In genomic region chr8:106774567-106775320, GRCm38 (mm10) we compare ENCODE assay signal across 14 mouse cellular contexts.
A peak's percentile ranks its signal among the peaks of the same experiment; 100 is the strongest.
DNase-seq lines count a peak whose midpoint lies in the region; ATAC-seq and TF ChIP-seq lines count a peak whose summit lies in the region.
"Had no signal": no experiment of that assay in that cellular context is flagged by ENCODE, and none has a peak within 500 bp of the region (broad histone marks: within the 10 kb centered on the region; RNA-seq: fewer than 3 reads in every experiment).

No protein-coding gene starts in this region.

- DNase-seq in hindbrain, embryonic 14.5 days (ENCODE audit: low spot score): peak; percentile 32
- DNase-seq in hindbrain, embryonic 11.5 days (ENCODE audit: low spot score): no peak
- DNase-seq in midbrain, embryonic 11.5 days (ENCODE audit: low spot score, missing footprints): peak; percentile 57
- no peak for DNase-seq in midbrain, embryonic 10.5 days (ENCODE audit: low spot score)
- DNase-seq in hindbrain, postnatal 0 days (ENCODE audit: low spot score): peak; percentile 37
- DNase-seq in lung, postnatal 4 days: no peak
- DNase-seq: lung, postnatal 10 days had no signal

- 0 out of 2 replicates have a peak, but pooled peaks cover 3% of the 10 kb centered on the region for H3K4me1 ChIP-seq in hindbrain, embryonic 14.5 days (replicated peaks; ENCODE audit: control insufficient read depth, insufficient read depth, low read length)
- no peaks in the 10 kb centered on the region for H3K4me1 ChIP-seq in hindbrain, embryonic 11.5 days (replicated peaks; ENCODE audit: control insufficient read depth, insufficient read depth, low read length)
- H3K4me1 ChIP-seq in midbrain, embryonic 11.5 days (ENCODE audit: control insufficient read depth, insufficient read depth, low read length): no peaks in the 10 kb centered on the region
- H3K4me1 ChIP-seq in midbrain, embryonic 10.5 days: no peaks in the 10 kb centered on the region
- H3K4me1 ChIP-seq in hindbrain, postnatal 0 days (ENCODE audit: insufficient read depth, low read length): no peaks in the 10 kb centered on the region
- H3K4me1 ChIP-seq in midbrain, embryonic 16.5 days (ENCODE audit: control insufficient read depth, insufficient read depth, low read length): 0 out of 2 replicates have a peak, but pooled peaks cover 3% of the 10 kb centered on the region
- H3K4me1 ChIP-seq: intestine, embryonic 15.5 days; midbrain, embryonic 12.5 days had no signal

- H3K27ac ChIP-seq in hindbrain, embryonic 14.5 days: peak overlapping the region; percentile 62
- no peak overlapping the region for H3K27ac ChIP-seq in hindbrain, embryonic 11.5 days (ENCODE audit: low read depth, low read length)
- no peak overlapping the region for H3K27ac ChIP-seq in midbrain, embryonic 11.5 days (ENCODE audit: low read depth, low read length)
- no peak overlapping the region for H3K27ac ChIP-seq in midbrain, embryonic 10.5 days (replicated peaks)
- H3K27ac ChIP-seq in hindbrain, postnatal 0 days: peak overlapping the region; percentile 20; the same call in 1 of the 2 replicates
- peak overlapping the region; percentile 55 for H3K27ac ChIP-seq in midbrain, embryonic 16.5 days (ENCODE audit: low read length)
- H3K27ac ChIP-seq: embryonic facial prominence, embryonic 13.5 days; intestine, embryonic 15.5 days; midbrain, embryonic 12.5 days had no signal

- no peak overlapping the region for H3K9ac ChIP-seq in hindbrain, embryonic 14.5 days
- H3K9ac ChIP-seq in hindbrain, embryonic 11.5 days (ENCODE audit: low read depth, low read length): no peak overlapping the region
- no peak overlapping the region for H3K9ac ChIP-seq in midbrain, embryonic 11.5 days (ENCODE audit: low read length)
- H3K9ac ChIP-seq in hindbrain, postnatal 0 days (replicated peaks; ENCODE audit: low read length): no peak overlapping the region
- no peak overlapping the region for H3K9ac ChIP-seq in midbrain, embryonic 16.5 days (ENCODE audit: low read depth, low read length)
- H3K9ac ChIP-seq: embryonic facial prominence, embryonic 13.5 days; intestine, embryonic 15.5 days; midbrain, embryonic 12.5 days had no signal

- no peaks in the 10 kb centered on the region for H3K9me3 ChIP-seq in hindbrain, embryonic 14.5 days (ENCODE audit: control insufficient read depth, low read length)
- H3K9me3 ChIP-seq in hindbrain, embryonic 11.5 days (ENCODE audit: control insufficient read depth, low read length): no peaks in the 10 kb centered on the region
- H3K9me3 ChIP-seq in midbrain, embryonic 11.5 days (ENCODE audit: control insufficient read depth, low read length): no peaks in the 10 kb centered on the region
- no peaks in the 10 kb centered on the region for H3K9me3 ChIP-seq in midbrain, embryonic 10.5 days (replicated peaks)
- H3K9me3 ChIP-seq in hindbrain, postnatal 0 days (ENCODE audit: low read length): no peaks in the 10 kb centered on the region
- H3K9me3 ChIP-seq in midbrain, embryonic 16.5 days (replicated peaks; ENCODE audit: control insufficient read depth, low read length, poor library complexity, severe bottlenecking): no peaks in the 10 kb centered on the region
- H3K9me3 ChIP-seq: embryonic facial prominence, embryonic 13.5 days; intestine, embryonic 15.5 days; midbrain, embryonic 12.5 days had no signal

- no peaks in the 10 kb centered on the region for H3K27me3 ChIP-seq in hindbrain, embryonic 14.5 days (ENCODE audit: control insufficient read depth, insufficient read depth, low read length)
- no peaks in the 10 kb centered on the region for H3K27me3 ChIP-seq in hindbrain, embryonic 11.5 days (ENCODE audit: control insufficient read depth, insufficient read depth, low read length)
- H3K27me3 ChIP-seq in midbrain, embryonic 11.5 days (ENCODE audit: control insufficient read depth, insufficient read depth, low read length): no peaks in the 10 kb centered on the region
- no peaks in the 10 kb centered on the region for H3K27me3 ChIP-seq in midbrain, embryonic 10.5 days (ENCODE audit: low read depth, poor library complexity, severe bottlenecking)
- no peaks in the 10 kb centered on the region for H3K27me3 ChIP-seq in hindbrain, postnatal 0 days (ENCODE audit: insufficient read depth, low read length)
- no peaks in the 10 kb centered on the region for H3K27me3 ChIP-seq in midbrain, embryonic 16.5 days (ENCODE audit: control insufficient read depth, insufficient read depth, low read depth, low read length)
- H3K27me3 ChIP-seq: embryonic facial prominence, embryonic 13.5 days; intestine, embryonic 15.5 days; midbrain, embryonic 12.5 days; Patski had no signal

- no peak overlapping the region for H3K4me3 ChIP-seq in hindbrain, embryonic 14.5 days (replicated peaks; ENCODE audit: low read length)
- H3K4me3 ChIP-seq in hindbrain, embryonic 11.5 days (ENCODE audit: low read depth, low read length): no peak overlapping the region
- no peak overlapping the region for H3K4me3 ChIP-seq in midbrain, embryonic 11.5 days (ENCODE audit: low read depth, low read length)
- no peak overlapping the region for H3K4me3 ChIP-seq in midbrain, embryonic 10.5 days
- no peak overlapping the region for H3K4me3 ChIP-seq in hindbrain, postnatal 0 days (ENCODE audit: low read length)
- H3K4me3 ChIP-seq in midbrain, embryonic 16.5 days (ENCODE audit: low read depth, low read length): no peak overlapping the region
- H3K4me3 ChIP-seq: embryonic facial prominence, embryonic 13.5 days; intestine, embryonic 15.5 days; midbrain, embryonic 12.5 days had no signal

- H3K36me3 ChIP-seq in hindbrain, embryonic 14.5 days (replicated peaks; ENCODE audit: control insufficient read depth, insufficient read depth): no peaks in the 10 kb centered on the region
- H3K36me3 ChIP-seq in hindbrain, embryonic 11.5 days (ENCODE audit: control insufficient read depth, insufficient read depth, low read length): no peaks in the 10 kb centered on the region
- H3K36me3 ChIP-seq in midbrain, embryonic 11.5 days (ENCODE audit: control insufficient read depth, insufficient read depth, low read length): no peaks in the 10 kb centered on the region
- H3K36me3 ChIP-seq in midbrain, embryonic 10.5 days: no peaks in the 10 kb centered on the region
- no peaks in the 10 kb centered on the region for H3K36me3 ChIP-seq in hindbrain, postnatal 0 days (ENCODE audit: insufficient read depth, low read length)
- H3K36me3 ChIP-seq in midbrain, embryonic 16.5 days (ENCODE audit: control insufficient read depth, insufficient read depth, low read length): no peaks in the 10 kb centered on the region
- H3K36me3 ChIP-seq: embryonic facial prominence, embryonic 13.5 days; intestine, embryonic 15.5 days; midbrain, embryonic 12.5 days had no signal

- no peak overlapping the region for H3K4me2 ChIP-seq in hindbrain, embryonic 14.5 days (replicated peaks)
- H3K4me2 ChIP-seq in hindbrain, embryonic 11.5 days (replicated peaks; ENCODE audit: low read depth, low read length): no peak overlapping the region
- no peak overlapping the region for H3K4me2 ChIP-seq in midbrain, embryonic 11.5 days
- H3K4me2 ChIP-seq in hindbrain, postnatal 0 days (ENCODE audit: low read depth, low read length): no peak overlapping the region
- H3K4me2 ChIP-seq in midbrain, embryonic 16.5 days (ENCODE audit: low read length): no peak overlapping the region
- H3K4me2 ChIP-seq: embryonic facial prominence, embryonic 13.5 days; intestine, embryonic 15.5 days; liver, embryonic 11.5 days; midbrain, embryonic 12.5 days had no signal

- no peak for TF ChIP-seq CTCF in hindbrain, postnatal 0 days (IDR thresholded peaks at IDR 0.05; ENCODE audit: low read depth)

- WGBS in hindbrain, embryonic 14.5 days: 56% methylated on average over 8 of the region's 8 CpGs
- 79% methylated on average over 8 of the region's 8 CpGs for WGBS in hindbrain, embryonic 11.5 days
- WGBS in midbrain, embryonic 11.5 days: 86% methylated on average over 8 of the region's 8 CpGs
- WGBS in midbrain, embryonic 10.5 days: 93% methylated on average over 8 of the region's 8 CpGs
- WGBS in hindbrain, postnatal 0 days: 66% methylated on average over 8 of the region's 8 CpGs
- 68% methylated on average over 8 of the region's 8 CpGs for WGBS in midbrain, embryonic 16.5 days

- ATAC-seq in hindbrain, embryonic 14.5 days (ENCODE audit: low FRiP score): no peak
- ATAC-seq in hindbrain, embryonic 11.5 days (ENCODE audit: low FRiP score): no peak
- ATAC-seq in midbrain, embryonic 11.5 days (ENCODE audit: low FRiP score): no peak
- no peak for ATAC-seq in hindbrain, postnatal 0 days
- no peak for ATAC-seq in midbrain, embryonic 16.5 days
- ATAC-seq in CD4-positive, CD25-positive, alpha-beta regulatory T cell, adult 4 months: no peak
- ATAC-seq: intestine, embryonic 15.5 days; Patski had no signal

Comparison
In these comparisons a context has a peak if more than half of its experiments do, and no peak if none do; other contexts are left out.
1. DNase-seq: peak in hindbrain, embryonic 14.5 days (single experiment), midbrain, embryonic 11.5 days (single experiment) and hindbrain, postnatal 0 days (single experiment); none in hindbrain, embryonic 11.5 days (single experiment), midbrain, embryonic 10.5 days (single experiment) and lung, postnatal 4 days (0 of 2).
2. H3K27ac ChIP-seq: peak in hindbrain, embryonic 14.5 days (single experiment), hindbrain, postnatal 0 days (single experiment) and midbrain, embryonic 16.5 days (single experiment); none in hindbrain, embryonic 11.5 days (single experiment), midbrain, embryonic 11.5 days (single experiment) and midbrain, embryonic 10.5 days (single experiment).